Mouse (Mus musculus) CH12.LX (cell line): ENCODE data around the gene Gm21915. TPM values are rescaled to one million over a fixed set of nuclear protein-coding genes. Genes with fewer than 3 reads are reported as not detected.

Experiments used
- DNase-seq: peaks from one replicate; pipeline ENCODE4 v3.0.0-alpha.2; 2013; ENCODE audit errors: extremely low read depth
- H3K27ac ChIP-seq: 2 replicates; pipeline ENCODE4 v1.5.1; 2012; ENCODE audit warnings: low read depth, mild to moderate bottlenecking, control low read depth, moderate library complexity; ENCODE audit not compliant: insufficient read depth
- H3K27me3 ChIP-seq: replicated peaks from 2 replicates; pipeline ENCODE3; 2012; ENCODE audit warnings: inconsistent platforms
- H3K36me3 ChIP-seq, 2 experiments: replicated peaks in 1 of 2; 2 replicates each; pipeline versions ENCODE3 to v1.6.1; 2012; ENCODE audit warnings: inconsistent platforms in 1 of 2, low read length in 1 of 2, mild to moderate bottlenecking in 1 of 2, mixed read lengths in 1 of 2, moderate library complexity in 1 of 2; ENCODE audit not compliant: control insufficient read depth in 1 of 2, insufficient read depth in 1 of 2
- H3K4me1 ChIP-seq, 2 experiments: 2 replicates each; pipeline ENCODE4 v1.6.1; 2012; ENCODE audit warnings: inconsistent platforms in 1 of 2, moderate library complexity in 1 of 2; ENCODE audit not compliant: insufficient read depth in 2 of 2, control insufficient read depth in 1 of 2
- H3K4me2 ChIP-seq: 2 replicates; pipeline ENCODE4 v1.6.1; 2012; ENCODE audit warnings: low read depth, mild to moderate bottlenecking, control low read depth; ENCODE audit not compliant: poor library complexity, insufficient read depth, severe bottlenecking
- H3K4me3 ChIP-seq, 3 experiments: fragments of 150-350 bp in 1 of 3; sonication (generic) in 1 of 3; replicated peaks in 1 of 3; 2 replicates each; pipeline versions ENCODE3 to v1.5.1; 2011 to 2012; ENCODE audit warnings: low read depth in 2 of 3, low read length in 2 of 3, mild to moderate bottlenecking in 2 of 3, moderate library complexity in 2 of 3, control low read depth in 1 of 3, improper control_type of control experiment in 1 of 3, inconsistent platforms in 1 of 3, mixed read lengths in 1 of 3; ENCODE audit not compliant: poor library complexity in 1 of 3
- H3K79me2 ChIP-seq: replicated peaks from 2 replicates; pipeline ENCODE4 v1.6.1; 2012; ENCODE audit warnings: mild to moderate bottlenecking, moderate library complexity; ENCODE audit not compliant: control insufficient read depth, poor library complexity, insufficient read depth, severe bottlenecking; ENCODE audit errors: extremely low read depth
- H3K9ac ChIP-seq: 2 replicates; pipeline ENCODE4 v1.6.1; 2012; ENCODE audit warnings: low read depth, mild to moderate bottlenecking, control low read depth, moderate library complexity; ENCODE audit not compliant: insufficient read depth
- H3K9me3 ChIP-seq: replicated peaks from 2 replicates; pipeline ENCODE3; 2012; ENCODE audit warnings: low read length, inconsistent platforms, mixed read lengths
- BHLHE40 ChIP-seq: IDR thresholded peaks from 2 replicates; pipeline ENCODE4 v1.6.1; 2011; ENCODE audit warnings: mild to moderate bottlenecking, low read depth, low read length, improper control_type of control experiment
- CHD1 ChIP-seq: IDR thresholded peaks from 2 replicates; pipeline ENCODE4 v1.6.1; 2012; ENCODE audit warnings: low read depth, low read length, improper control_type of control experiment, inconsistent platforms
- CHD2 ChIP-seq: IDR thresholded peaks from 2 replicates; pipeline ENCODE4 v1.6.1; 2011; ENCODE audit warnings: low read length, improper control_type of control experiment
- CTCF ChIP-seq, 2 experiments: IDR thresholded peaks in 1 of 2; conservative IDR thresholded peaks in 1 of 2; 2 replicates each; pipeline ENCODE4 v1.5.1; 2011 to 2012; ENCODE audit warnings: low read depth in 2 of 2, low read length in 2 of 2, improper control_type of control experiment in 1 of 2, inconsistent platforms in 1 of 2, mild to moderate bottlenecking in 1 of 2, moderate library complexity in 1 of 2
- ELF1 ChIP-seq: IDR thresholded peaks from 2 replicates; pipeline ENCODE4 v1.6.1; 2014; ENCODE audit warnings: low read depth, mild to moderate bottlenecking, inconsistent platforms, low read length, improper control_type of control experiment
- EP300 ChIP-seq: IDR thresholded peaks from 2 replicates; pipeline ENCODE4 v1.6.1; 2011; ENCODE audit warnings: low read length, improper control_type of control experiment
- GABPA ChIP-seq: IDR thresholded peaks from 2 replicates; pipeline ENCODE4 v1.6.1; 2012; ENCODE audit warnings: low read depth, low read length, improper control_type of control experiment, inconsistent platforms; ENCODE audit not compliant: insufficient replicate concordance
- HCFC1 ChIP-seq: IDR thresholded peaks from 2 replicates; pipeline ENCODE4 v1.6.1; 2012; ENCODE audit warnings: low read depth, mild to moderate bottlenecking, inconsistent platforms, low read length, improper control_type of control experiment
- IRF4 ChIP-seq: IDR thresholded peaks from 2 replicates; pipeline ENCODE4 v1.6.1; 2014; ENCODE audit warnings: low read depth, mild to moderate bottlenecking, inconsistent platforms, low read length, improper control_type of control experiment
- JUND ChIP-seq: conservative IDR thresholded peaks from 2 replicates; pipeline ENCODE4 v1.6.1; 2011; ENCODE audit warnings: low read depth, low read length, improper control_type of control experiment
- KAT2A ChIP-seq: IDR thresholded peaks from 2 replicates; pipeline ENCODE4 v1.6.1; 2012; ENCODE audit warnings: low read length, improper control_type of control experiment, inconsistent platforms; ENCODE audit not compliant: insufficient replicate concordance
- MAFK ChIP-seq: IDR thresholded peaks from 2 replicates; pipeline ENCODE4 v1.6.1; 2011; ENCODE audit warnings: low read length, improper control_type of control experiment; ENCODE audit not compliant: insufficient replicate concordance
- MAZ ChIP-seq: IDR thresholded peaks from 2 replicates; pipeline ENCODE4 v1.6.1; 2012; ENCODE audit warnings: low read depth, mild to moderate bottlenecking, inconsistent platforms, low read length, improper control_type of control experiment, moderate library complexity
- MEF2A ChIP-seq: IDR thresholded peaks from 2 replicates; pipeline ENCODE4 v1.6.1; 2014; ENCODE audit warnings: low read depth, mild to moderate bottlenecking, inconsistent platforms, low read length, improper control_type of control experiment, borderline replicate concordance
- MXI1 ChIP-seq: IDR thresholded peaks from 2 replicates; pipeline ENCODE4 v1.6.1; 2011; ENCODE audit warnings: mild to moderate bottlenecking, low read depth, low read length, improper control_type of control experiment
- NELFE ChIP-seq: IDR thresholded peaks from 2 replicates; pipeline ENCODE4 v1.6.1; 2011; ENCODE audit warnings: low read depth, low read length, improper control_type of control experiment
- PAX5 ChIP-seq: IDR thresholded peaks from 2 replicates; pipeline ENCODE4 v1.6.1; 2012; ENCODE audit warnings: low read length, inconsistent platforms, mixed read lengths
- POLR2A ChIP-seq: IDR thresholded peaks from 2 replicates; pipeline ENCODE4 v1.6.1; 2011; ENCODE audit warnings: low read depth, mild to moderate bottlenecking, improper control_type of control experiment, low read length
- POLR2AphosphoS2 ChIP-seq: IDR thresholded peaks from 2 replicates; pipeline ENCODE4 v1.6.1; 2011; ENCODE audit warnings: low read depth, low read length, improper control_type of control experiment
- RAD21 ChIP-seq: IDR thresholded peaks from 2 replicates; pipeline ENCODE4 v1.6.1; 2011; ENCODE audit warnings: low read depth, mild to moderate bottlenecking, low read length, improper control_type of control experiment, moderate library complexity
- RCOR1 ChIP-seq: conservative IDR thresholded peaks from 2 replicates; pipeline ENCODE4 v1.6.1; 2012; ENCODE audit warnings: low read depth, mild to moderate bottlenecking, inconsistent platforms, low read length, improper control_type of control experiment
- SIN3A ChIP-seq: IDR thresholded peaks from 2 replicates; pipeline ENCODE4 v1.6.1; 2012; ENCODE audit warnings: low read length, improper control_type of control experiment, inconsistent platforms
- TCF12 ChIP-seq: IDR thresholded peaks from 2 replicates; pipeline ENCODE4 v1.6.1; 2014; ENCODE audit warnings: low read depth, mild to moderate bottlenecking, inconsistent platforms, low read length, improper control_type of control experiment
- UBTF ChIP-seq: IDR thresholded peaks from 2 replicates; pipeline ENCODE4 v1.6.1; 2012; ENCODE audit warnings: low read depth, mild to moderate bottlenecking, inconsistent platforms, low read length, improper control_type of control experiment, moderate library complexity
- USF1 ChIP-seq: IDR thresholded peaks from 2 replicates; pipeline ENCODE4 v1.6.1; 2014; ENCODE audit warnings: low read depth, mild to moderate bottlenecking, inconsistent platforms, low read length, improper control_type of control experiment
- USF2 ChIP-seq: conservative IDR thresholded peaks from 2 replicates; pipeline ENCODE4 v1.6.1; 2011; ENCODE audit warnings: low read depth, low read length, improper control_type of control experiment
- ZC3H11A ChIP-seq: IDR thresholded peaks from 2 replicates; pipeline ENCODE4 v1.6.1; 2012; ENCODE audit warnings: low read depth, mild to moderate bottlenecking, inconsistent platforms, low read length, improper control_type of control experiment
- ZMIZ1 ChIP-seq: IDR thresholded peaks from 2 replicates; pipeline ENCODE4 v1.6.1; 2012; ENCODE audit warnings: low read depth, mild to moderate bottlenecking, inconsistent platforms, low read length, improper control_type of control experiment
- dilution Hi-C: fragments of 300-500 bp; cut with MboI; formaldehyde crosslinking; loops from 2 replicates; pipeline ENCODE4 v1.14.3; 2020; ENCODE audit warnings: low sequenced_read_pairs; ENCODE audit not compliant: extremely low pct_unique_long_range_greater_than_20kb, extremely low pct_ligation_motif_present
- in situ Hi-C: fragments of 300-500 bp; cut with MboI; formaldehyde crosslinking; loops from 3 replicates; pipeline ENCODE4 v1.14.3; 2019; ENCODE audit warnings: low sequenced_read_pairs, low pct_ligation_motif_present, low pct_unique_long_range_greater_than_20kb, mixed read lengths
- polyA plus RNA-seq: library from polyadenylated mRNA; unstranded; fragments of >175 nt; gene quantifications from 2 replicates; pipeline ENCODE4 v1.2.1, GENCODE M21; 2012; ENCODE audit warnings: low read depth; ENCODE audit not compliant: insufficient read length
- total RNA-seq, 2 experiments: library from RNA; depleted of rRNA; stranded (reverse); fragments of 300-350 nt in 1 of 2; fragments of >200 nt in 1 of 2; gene quantifications; 2 replicates each; pipeline ENCODE4 v1.2.3; 2012 to 2014

Gm21915 gene
- total and polyA plus RNA-seq, 3 experiments: not detected

GRCm38 (mm10) chr9:40709141-40709537, 38.7 kb downstream of the Gm21915 start:
- Histone ChIP-seq H3K27me3 (peaks cover 4% of the 10 kb centered on the region), H3K79me2 (no peaks in the 10 kb centered on the region), H3K9ac (no peak overlapping the region), H3K36me3 (no peaks in the 10 kb centered on the region), H3K4me2 (no peak overlapping the region), H3K4me3 (no peak overlapping the region), H3K9me3 (peaks cover 2% of the 10 kb centered on the region), H3K4me1 (no peaks in the 10 kb centered on the region), H3K27ac (no peak overlapping the region)
- dilution Hi-C loops (no loop called here), in situ Hi-C loops (no loop called here)
- no peak for TF ChIP-seq USF1
- TF ChIP-seq JUND: no peak
- TF ChIP-seq MEF2A: no peak
- TF ChIP-seq IRF4: no peak
- TF ChIP-seq UBTF: no peak
- no peak for TF ChIP-seq CHD1
- no peak for TF ChIP-seq SIN3A
- no peak for TF ChIP-seq MAZ
- TF ChIP-seq ZC3H11A: no peak
- TF ChIP-seq PAX5: no peak
- no peak for TF ChIP-seq BHLHE40
- TF ChIP-seq RCOR1: no peak
- no peak for TF ChIP-seq MXI1
- no peak for TF ChIP-seq CTCF (conservative IDR thresholded peaks at IDR 0.05 in 1 of 2, IDR thresholded peaks at IDR 0.05 in 1 of 2; ENCODE audit: low read depth in 2 of 2, low read length in 2 of 2)
- no peak for TF ChIP-seq ZMIZ1
- TF ChIP-seq ELF1: no peak
- no peak for TF ChIP-seq GABPA
- no peak for DNase-seq

GRCm38 (mm10) chr9:40709587-40709986, 39.2 kb downstream of the Gm21915 start:
- no peak for DNase-seq
- no peak overlapping the region for H3K4me2 ChIP-seq
- peaks cover 4% of the 10 kb centered on the region for H3K27me3 ChIP-seq
- TF ChIP-seq SIN3A (no peak), MEF2A (no peak), MXI1 (no peak), CHD2 (no peak), RAD21 (no peak), USF1 (no peak), KAT2A (no peak), HCFC1 (no peak), PAX5 (no peak), USF2 (no peak), POLR2A (no peak), RCOR1 (no peak), UBTF (no peak), POLR2AphosphoS2 (no peak), EP300 (no peak), NELFE (no peak), ZC3H11A (no peak), TCF12 (no peak), MAZ (no peak), MAFK (no peak)
- in situ Hi-C loops (no loop called here), dilution Hi-C loops (no loop called here)
- no peaks in the 10 kb centered on the region for H3K36me3 ChIP-seq
- no peak overlapping the region for H3K4me3 ChIP-seq
- H3K27ac ChIP-seq: no peak overlapping the region
- H3K9ac ChIP-seq: no peak overlapping the region
- H3K9me3 ChIP-seq: peaks cover 2% of the 10 kb centered on the region
- H3K79me2 ChIP-seq: no peaks in the 10 kb centered on the region
- H3K4me1 ChIP-seq: no peaks in the 10 kb centered on the region
